Mouse (Mus musculus) embryo, embryonic 11 days (tissue): ENCODE data around the gene Srd5a1.
"Not testable (repeated sequence)": the region's sequence is repeated elsewhere in the genome, so short reads cannot be mapped to it uniquely, and the experiment has no call there.

Source experiments
- DNase-seq: peaks from one replicate; pipeline ENCODE4 v3.0.0-alpha.2; 2015

The Srd5a1 gene

DNA sequence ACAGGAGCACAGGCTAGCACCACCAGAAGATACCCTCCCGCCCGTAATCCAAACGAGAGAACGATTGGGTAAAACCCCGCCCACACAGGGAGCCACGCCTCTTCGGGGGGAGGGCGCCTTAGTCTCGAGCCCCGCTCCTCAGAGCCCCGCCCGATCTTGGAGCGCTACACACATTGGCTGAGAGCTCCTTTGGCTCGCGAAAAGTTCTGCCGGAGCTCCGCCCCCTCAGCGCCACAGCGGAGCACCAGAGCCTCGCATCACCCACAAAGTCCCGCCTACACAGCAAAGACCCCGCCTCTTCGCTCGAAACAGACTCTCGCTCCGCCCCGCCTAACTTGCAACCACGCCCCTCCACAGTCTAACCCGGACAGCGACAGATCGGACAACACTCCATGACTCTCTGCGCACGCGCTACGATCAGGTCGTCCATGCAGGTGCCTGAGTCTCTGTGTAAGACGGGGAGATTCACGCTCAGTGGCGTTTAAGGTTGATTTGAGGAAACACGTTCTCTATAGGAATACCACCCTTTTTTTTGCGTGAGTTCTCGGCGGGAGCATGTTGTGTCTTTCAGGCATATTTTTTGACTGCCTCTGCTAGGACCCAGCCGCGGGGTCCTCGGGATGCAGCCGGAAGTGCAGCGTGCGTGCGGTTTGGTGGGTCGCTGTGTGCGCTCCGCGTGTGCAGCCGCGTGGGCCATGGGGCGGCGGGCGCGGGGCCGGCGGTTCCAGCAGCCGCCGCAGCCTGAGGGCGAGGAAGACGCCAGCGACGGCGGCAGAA, at the start of gene Srd5a1:
Gene Srd5a1, minus strand, starts transcription at position 45 of the 777 bp plus-strand sequence.
- DNase-seq: peak; percentile 99

DNA sequence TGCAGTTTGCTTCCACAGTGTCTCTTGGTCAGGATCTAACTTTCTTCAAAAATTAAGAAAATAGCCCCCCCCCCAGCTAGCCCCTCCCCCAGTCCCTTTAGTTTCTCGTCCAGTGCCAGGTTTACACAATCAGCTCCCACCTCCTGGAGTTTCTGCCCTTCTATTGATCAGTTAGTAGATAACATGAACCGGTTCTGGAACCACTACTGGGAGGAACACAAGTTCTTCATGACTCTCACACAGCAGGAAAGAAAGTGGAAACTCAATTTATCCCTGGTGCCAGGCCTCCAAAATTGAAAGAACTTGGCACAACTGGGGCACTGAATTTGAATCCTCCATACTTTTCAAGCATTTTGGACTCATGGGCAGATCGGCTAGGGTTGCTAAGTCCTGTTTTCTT, 43.3 kb upstream of the Srd5a1 start:
- DNase-seq: no peak

DNA sequence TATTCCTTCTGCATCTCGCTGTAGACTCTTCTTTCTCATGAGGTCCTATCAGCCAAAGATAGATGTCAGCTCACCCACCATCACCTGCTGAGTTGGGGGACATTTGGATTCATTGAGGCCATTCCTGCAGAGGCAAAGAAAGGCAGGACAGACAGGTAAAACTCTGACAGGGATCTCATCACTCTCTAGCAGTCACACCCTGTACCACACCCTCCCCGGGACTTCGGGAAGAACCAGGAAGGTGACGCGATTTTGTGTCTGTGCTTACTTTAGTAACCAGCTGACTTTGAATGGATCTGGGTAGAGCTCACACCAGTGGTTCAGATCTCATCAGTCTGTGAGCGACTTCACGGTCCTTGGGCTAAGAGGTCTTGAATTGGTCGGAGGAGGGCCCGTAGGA, 35.2 kb upstream of the Srd5a1 start:
- DNase-seq: no peak

DNA sequence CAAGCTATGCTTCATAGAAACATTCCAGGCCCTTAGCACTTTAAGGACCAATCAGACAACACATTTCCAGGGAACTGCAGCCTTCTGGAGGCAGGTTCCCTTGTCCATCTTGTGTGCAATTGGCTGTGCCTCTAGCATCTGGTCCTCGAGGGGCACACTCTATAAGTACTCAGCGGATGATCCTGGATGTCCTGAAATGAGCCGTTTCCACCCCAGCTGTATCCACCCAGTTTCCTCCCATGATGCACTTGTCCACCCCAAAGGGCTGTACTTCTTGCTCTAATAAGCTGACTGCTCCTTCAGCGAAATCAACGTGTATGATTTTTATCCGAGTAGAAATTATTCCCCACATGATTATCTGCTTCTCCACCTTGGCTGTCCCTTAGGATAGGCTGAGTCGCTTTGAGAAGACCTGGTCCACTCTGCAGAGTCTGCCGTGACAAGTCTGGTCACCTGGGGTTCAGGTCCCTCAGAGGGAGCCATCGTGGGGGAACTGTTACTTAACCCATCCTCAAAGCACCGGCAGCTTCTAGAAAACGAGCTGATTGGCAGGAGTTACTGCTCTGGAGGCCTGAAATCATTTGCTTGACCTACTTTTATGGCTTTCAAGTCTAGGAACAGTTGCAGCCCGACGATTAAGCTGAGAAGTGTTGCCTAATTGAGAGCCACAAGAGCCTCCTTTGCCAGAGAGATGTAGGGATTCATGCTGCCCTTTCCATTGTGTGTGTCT, 34.6 kb upstream of the Srd5a1 start:
- no peak for DNase-seq

DNA sequence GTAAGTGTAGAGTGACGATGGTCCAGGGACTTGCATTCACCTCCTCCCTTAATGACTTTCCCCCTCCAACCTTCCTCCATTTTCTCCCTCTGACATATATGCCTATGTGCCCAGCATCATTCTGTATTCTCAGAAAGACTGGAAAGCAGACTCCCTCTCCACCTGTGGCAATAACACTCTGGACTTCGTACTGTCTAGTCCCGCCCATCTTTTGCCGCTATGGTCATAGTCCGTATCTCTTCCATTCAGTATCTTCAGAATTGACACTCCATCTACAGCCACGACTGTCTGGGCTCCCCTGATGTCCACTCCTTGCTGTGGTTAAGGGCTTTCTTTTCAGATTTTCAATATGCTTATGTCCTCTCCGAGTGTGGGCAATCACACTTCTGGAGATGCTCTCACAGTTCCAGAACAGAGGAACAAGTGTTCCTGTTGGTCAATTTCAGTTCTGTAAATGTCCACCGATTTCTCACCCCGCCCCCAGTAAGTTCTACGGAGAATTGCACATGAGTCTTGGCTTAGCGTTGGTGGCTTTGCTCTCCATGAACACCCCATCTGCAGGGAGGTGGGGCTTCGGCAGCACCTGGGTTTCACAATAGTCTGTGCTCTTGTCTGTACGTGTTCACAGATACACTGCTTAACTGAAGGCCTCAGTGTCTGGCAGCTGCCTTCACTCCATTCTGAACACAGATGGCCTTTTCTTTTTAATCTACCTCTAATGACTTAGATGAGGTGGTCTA, 33.4 kb upstream of the Srd5a1 start:
- DNase-seq: no peak

DNA sequence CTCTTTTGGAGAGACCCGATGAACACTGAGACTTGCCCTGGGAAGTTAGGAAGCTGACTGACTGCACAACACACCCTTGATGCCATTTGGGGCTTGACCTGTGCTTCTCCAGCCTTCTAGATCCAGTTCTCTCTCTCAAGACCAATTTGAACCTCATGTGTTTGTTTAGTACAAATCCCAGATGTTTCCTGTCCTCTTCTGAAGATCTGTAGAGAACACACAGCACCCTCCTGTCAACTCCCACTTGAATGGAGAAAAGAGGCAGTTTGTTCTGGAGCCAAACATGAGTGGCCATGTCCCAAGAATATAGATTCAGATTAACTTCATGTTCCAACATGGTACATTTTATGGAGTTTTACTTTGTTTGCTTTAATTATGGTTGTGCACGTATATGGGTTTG, 32.7 kb upstream of the Srd5a1 start:
- no peak for DNase-seq

DNA sequence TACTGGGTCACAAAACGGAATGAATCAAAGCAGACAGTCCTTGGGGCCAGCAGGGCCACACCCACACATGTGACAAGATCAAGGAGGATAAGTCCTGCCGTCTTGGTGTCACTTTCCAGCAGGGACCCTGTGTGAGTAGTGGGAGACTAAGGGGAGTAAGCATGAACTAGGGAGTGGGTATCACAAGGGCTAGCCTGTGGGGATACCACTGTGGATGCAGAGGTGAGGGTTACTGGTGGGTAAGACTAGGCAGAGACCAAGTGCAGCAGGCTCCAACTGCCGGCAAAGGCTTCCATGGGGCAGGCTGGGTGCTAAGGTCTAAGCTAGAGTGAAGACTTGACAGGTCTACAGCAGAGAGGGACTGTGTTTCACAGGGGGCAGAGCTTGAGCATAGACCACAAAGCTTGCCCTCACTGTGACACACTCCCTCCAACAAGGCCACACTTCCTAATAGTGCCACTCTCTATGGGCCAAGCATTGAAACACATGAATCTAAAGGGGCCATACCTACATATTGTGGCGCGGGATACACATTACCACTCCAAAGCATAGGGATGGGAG, 31.5 kb upstream of the Srd5a1 start:
- no peak for DNase-seq

DNA sequence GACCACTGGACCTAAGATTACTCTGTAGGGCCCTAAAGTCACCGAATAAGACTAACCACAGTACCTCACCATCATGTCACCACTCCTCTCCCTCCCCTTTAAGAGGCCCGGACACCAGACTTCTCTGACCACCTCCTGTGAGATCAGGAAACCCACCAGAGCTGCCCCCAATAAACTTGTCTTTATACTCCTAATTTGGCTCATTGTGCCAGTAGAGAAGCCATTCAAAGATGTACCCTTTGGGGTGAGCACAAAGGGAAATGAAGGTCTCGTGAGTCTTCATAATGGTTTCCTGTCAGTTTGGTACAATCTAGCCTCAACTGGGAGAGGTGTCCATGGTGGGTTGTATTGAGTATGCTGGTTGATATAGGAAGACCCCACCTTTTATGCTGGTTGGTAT, 29.8 kb upstream of the Srd5a1 start:
- no peak for DNase-seq

DNA sequence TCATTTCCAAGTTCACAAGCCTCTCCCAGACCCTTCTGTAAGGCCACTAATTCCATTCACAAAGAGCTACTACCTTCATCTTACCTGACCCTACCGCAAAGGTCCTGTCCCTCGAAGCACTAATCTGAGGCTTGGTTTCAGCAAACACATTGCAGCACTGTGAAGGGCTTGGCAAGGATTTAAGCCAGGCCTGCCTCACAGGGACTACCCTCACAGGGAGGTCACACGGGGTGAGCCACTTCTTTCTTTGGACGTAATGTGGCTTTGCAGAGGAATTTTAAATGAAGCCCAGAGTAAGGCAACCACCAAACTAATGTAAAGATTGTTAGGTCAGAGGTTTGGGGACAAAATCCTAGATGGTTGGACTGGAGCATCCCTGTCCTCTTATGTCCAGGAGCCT, 29.3 kb upstream of the Srd5a1 start:
- DNase-seq: no peak

DNA sequence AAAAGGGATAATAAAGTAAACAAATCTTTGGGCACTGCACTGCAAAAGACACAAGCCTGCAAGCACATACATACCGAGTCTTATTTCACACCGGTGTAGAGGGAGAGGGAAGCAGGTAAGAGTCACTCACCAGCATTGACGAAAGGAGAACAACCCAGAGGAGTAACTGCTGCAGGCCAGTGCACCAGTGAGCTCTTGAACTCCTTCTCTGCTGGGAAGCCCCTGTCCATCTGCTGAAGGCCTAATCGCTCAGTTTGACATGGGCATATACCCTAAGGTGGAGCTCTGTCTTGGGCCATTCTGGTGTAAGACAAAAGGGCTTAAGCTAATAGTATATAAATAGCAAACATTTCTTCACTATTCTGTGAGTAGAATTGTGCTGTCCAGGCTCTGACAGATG, 28.9 kb upstream of the Srd5a1 start:
- DNase-seq: no peak

DNA sequence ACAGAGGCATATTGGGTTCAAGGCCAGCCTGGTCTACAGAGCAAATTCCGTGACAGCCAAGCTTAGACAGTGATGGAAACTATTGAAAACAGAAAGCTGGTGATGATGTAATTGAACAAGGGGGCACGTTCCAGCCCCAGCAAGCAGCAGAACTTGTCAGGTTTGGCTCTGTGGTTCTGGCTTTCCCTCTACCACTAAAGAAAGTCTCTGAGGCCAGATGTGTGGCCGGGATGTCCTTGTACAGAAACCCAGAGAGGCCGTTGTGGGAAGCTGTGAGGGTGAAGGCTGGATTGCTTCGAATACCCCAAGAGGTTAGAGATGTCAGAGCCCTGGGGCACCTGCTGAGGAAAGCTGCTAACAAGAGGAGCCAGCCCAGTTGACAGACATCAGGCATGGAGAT, 28.0 kb upstream of the Srd5a1 start:
- no peak for DNase-seq

DNA sequence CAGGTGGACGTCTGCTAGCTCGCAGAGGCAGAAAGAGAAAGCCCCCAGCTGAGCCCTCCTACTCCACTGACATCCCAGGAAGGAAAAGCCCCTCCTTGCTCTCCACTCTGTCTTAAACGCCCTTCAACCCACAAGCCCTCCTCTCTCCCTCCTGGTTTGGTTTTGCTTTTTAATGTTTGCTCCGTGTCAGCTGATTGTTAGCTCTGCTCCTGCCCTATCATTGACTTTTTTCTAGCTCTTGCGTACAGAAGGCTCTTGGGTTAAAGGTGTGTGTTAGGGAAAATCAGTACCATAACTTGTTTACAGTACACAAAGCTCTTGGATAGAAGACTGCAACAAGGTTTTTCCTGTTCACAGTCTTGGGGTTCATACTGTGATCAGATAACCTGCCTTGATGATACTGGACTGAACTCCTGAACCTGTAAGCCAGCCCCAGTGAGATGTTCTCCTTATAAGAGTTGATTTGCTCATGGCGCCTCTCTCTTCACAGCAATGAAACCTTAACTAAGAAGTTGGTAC, 26.9 kb upstream of the Srd5a1 start:
- DNase-seq: no peak

DNA sequence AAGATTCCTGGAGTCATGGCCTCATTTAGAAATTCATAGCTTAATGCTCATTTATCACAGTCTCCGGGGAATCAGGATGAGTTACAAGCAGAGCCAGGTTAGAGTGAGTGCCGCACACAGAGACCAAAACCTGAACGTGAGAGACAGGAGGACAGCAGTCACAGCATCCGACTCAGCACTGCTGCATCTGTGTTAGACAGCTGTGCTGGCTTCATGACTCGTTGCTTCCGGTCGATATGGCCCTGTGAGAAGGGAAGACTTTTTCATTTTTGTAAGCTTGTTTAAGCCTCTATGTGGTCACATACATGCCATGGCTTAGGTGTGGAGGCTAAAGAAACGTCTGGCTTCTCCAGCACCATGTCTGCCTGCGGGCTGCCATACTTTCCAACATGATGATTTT, 26.4 kb upstream of the Srd5a1 start:
- no peak for DNase-seq

DNA sequence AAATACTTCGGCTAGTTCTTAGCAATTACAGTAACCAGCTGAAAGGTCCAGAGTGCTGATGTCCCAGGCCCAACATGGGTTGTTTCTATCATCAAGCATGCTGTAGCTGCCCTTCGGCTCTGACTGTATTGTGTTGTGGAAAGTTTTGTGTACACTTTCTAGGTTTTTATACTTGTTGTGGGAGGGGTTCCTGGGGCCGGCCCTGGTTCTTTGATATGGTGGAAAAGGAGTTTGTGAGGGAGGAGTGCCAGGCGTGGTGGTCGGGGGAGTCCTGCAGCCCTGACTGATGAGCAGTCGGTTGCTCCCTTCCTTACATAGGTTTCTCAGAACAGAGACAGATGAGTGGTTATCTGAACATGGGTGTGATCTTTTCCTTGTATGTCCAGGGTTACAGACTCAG, 25.6 kb upstream of the Srd5a1 start:
- no peak for DNase-seq

DNA sequence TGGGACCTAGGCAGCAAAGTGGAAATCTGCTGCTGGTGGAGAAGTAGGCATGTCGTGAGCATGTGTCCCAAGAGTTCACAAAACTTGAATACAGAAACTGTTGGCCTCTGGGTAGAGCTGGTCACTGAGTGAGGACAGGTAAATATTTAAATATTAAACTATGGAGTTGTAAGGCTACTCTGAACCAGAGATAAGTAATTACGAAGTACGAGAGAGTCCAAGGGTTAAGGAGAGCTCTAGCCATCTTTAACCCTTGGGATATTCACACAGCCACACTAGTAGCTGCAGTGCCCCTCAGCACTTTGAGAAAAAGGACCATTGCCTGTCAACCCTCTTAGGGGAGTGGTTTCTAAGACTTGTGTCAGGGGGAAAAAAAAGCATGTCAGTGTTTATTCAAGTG, 25.1 kb upstream of the Srd5a1 start:
- DNase-seq: no peak

DNA sequence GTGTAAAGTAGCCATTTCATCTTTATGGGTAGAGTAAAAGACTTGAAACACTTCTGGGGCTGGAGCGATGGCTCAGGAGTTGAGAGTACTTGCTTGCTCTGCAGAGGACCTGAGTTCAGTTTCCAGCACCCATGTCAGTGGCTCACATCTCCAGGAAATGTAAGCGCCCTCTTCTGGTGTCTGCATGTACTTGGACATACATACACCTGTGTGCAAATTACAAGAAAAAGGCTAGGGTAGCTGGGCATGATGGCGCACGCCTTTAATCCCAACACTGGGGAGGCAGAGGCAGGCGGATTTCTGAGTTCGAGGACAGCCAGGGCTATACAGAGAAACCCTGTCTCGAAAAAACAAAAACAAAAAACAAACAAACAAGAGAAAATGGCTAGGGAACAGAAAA, 24.6 kb upstream of the Srd5a1 start:
- DNase-seq: not testable (repeated sequence)

DNA sequence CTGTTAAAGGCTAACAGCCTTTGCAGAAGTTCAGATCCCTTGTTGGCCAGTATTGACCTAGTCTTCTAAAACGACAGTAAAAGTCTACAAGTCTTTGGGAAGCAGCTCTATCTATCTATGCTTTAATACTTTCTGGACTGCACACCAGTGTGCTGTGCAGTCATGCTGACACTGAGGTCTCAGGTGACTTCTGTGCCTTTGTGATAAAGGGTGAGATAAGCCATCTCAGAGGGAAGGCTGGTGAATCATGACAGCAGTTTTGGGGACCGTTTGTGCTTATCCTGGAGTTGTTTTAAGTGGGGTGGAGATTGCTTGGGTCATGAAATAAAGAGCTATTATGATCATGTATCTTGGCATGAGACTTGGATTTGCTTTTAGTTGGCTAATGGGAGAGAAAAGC, 22.7 kb upstream of the Srd5a1 start:
- DNase-seq: no peak

DNA sequence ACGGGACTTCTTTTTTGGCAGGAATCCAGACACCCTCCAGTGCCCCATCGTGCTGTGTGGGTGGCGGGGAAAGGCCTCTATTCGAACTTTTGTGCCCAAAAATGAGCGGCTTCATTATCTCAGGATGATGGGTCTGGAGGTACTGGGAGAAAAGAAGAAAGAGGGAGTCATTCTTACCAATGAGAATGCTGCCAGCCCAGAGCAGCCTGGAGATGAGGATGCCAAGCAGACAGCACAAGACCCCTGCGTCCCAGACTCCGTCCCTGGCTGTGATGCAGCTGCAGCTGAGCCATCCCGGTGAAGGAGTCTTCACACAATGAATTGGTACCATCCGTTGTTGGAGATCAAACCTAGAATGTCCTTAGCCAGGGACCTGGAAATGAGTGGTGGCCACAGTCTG, 22.3 kb upstream of the Srd5a1 start:
- no peak for DNase-seq

DNA sequence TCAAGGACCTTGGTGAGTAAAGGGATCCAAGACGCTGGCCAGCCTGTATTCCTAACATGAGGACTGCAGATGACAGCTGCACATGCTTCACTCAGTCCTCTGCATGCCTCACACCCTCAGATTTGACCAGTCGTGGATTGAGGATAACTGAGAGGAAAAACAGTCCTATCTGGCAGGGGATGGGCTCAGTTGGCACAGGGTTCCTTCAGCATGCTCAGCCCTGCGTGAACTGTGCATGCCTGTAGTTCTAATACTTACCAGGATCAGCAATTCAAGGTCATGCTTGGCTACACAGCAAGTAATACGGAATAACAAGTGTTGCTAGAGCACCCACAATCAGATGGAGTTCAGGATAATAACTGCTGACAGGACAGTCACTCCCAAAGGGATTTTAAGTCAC, 20.4 kb upstream of the Srd5a1 start:
- DNase-seq: no peak

DNA sequence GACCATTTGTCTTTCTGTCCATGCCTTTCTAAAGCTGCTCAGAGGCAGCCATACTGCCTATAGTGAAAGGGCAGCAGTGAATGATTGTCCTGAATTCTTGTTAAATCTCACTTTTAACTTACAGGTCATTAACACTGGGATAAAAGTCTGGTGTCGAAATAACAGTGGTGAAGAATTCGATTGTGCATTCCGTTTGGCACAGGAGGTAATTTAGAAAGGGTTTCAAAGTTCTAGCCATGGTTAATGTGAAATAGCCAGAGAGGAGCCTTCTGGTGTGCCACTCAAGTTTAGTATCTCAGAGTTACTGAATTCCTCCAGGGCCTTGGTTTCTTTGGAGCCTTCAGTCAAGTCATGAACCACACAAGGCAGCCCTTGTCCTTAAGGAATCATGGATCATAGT, 19.9 kb upstream of the Srd5a1 start:
- DNase-seq: no peak

DNA sequence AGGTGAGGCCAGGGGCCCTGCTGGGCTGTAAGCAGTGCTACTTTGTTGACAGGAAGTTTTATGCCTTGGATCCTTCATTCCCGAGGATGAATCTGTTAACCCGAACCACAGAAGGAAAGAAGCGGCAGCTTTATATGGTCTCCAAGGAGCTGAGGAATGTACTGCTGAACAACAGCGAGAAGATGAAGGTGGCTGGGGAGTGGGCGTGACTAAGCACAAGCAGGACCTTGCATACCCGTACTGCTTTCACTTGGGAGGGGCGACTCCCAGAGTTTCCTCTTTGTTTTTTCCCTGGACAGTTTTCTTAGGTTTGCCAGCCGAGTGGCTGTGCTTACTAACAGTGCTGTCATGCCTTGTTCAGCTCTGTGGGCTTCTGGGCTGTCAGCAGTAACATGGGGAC, 19.3 kb upstream of the Srd5a1 start:
- no peak for DNase-seq

DNA sequence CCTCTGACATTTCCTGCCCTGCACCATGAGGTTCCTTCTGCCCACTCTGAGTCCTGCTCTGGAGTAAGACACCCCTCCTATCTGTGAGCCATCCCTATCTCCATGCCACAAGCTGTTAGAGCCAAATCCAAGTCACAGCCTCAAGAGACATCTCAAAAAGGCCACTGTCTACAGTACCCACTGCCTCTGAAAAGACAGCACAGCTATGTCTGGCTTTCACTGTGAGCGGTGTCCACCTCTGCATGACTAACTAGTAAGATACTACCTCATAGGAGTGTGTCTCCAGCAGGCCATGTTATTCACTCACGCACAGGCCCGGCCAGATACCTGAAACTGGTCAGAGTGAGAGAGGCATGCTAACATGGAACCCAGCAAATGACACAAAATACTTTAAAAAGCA, 16.7 kb upstream of the Srd5a1 start:
- DNase-seq: no peak

DNA sequence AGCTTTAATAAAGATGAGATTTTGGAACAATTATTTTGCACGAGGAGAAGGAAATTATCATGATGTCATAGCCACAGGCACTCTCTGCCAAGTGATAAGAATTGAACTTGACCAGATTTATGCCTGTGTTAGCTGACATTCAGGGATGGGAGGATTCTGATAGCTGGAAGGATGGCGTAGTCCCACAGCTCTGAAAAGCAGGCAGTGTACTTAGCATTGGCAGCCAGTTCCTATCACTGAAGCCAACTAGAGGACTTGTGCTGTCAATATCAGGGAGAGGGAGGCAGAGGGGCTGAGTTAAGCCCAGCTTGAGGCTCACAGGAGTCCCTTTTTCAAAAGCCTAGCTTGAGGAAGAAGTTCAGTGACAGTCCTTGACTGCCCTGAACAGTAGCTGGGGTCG, 13.3 kb upstream of the Srd5a1 start:
- DNase-seq: no peak
